ENCODE assay signal across 27 mouse cellular contexts in genomic region chr17:14239960-14240359, GRCm38 (mm10). TPM values are rescaled to one million over a fixed set of nuclear protein-coding genes. Genes with fewer than 3 reads are reported as not detected.
DNase-seq lines count a peak whose midpoint lies in the region; ATAC-seq and TF ChIP-seq lines count a peak whose summit lies in the region.
"Had no signal": no experiment of that assay in that cellular context is flagged by ENCODE, and none has a peak within 500 bp of the region (broad histone marks: within the 10 kb centered on the region; RNA-seq: fewer than 3 reads in every experiment).

No protein-coding gene starts in this region.

- 67% methylated on average over 10 of the region's 10 CpGs for WGBS in stomach, postnatal 0 days

- DNase-seq in layer of hippocampus, adult 9-11 months, result peak; percentile 14
- no peak for DNase-seq in layer of hippocampus, adult 2 months (ENCODE audit: low spot score in 2 of 2)
- no peak for DNase-seq in stomach, postnatal 0 days (ENCODE audit: low spot score)
- no peak for DNase-seq in right cerebral cortex, postnatal 10 days (ENCODE audit: low spot score in 2 of 2)
- DNase-seq in embryo, embryonic 9.5 days (ENCODE audit: extremely low spot score), result no peak
- DNase-seq: adrenal gland, postnatal 10 days; B cell, adult 2 months; cerebellum, adult 18-20 months; cerebellum, adult 9-10 months; cerebellum, postnatal 14 days; forebrain, postnatal 0 days; gastrocnemius, postnatal 25 days; heart, adult 18-20 months; heart, postnatal 10 days; heart, postnatal 36 days had no signal

- no peaks in the 10 kb centered on the region for H3K9me3 ChIP-seq in stomach, postnatal 0 days (ENCODE audit: control insufficient read depth, low read length)
- H3K9me3 ChIP-seq: embryonic facial prominence, embryonic 12.5 days; embryonic facial prominence, embryonic 15.5 days; heart, embryonic 12.5 days; heart, embryonic 15.5 days; hindbrain, embryonic 10.5 days; hindbrain, embryonic 13.5 days; intestine, embryonic 15.5 days had no signal

- no peak overlapping the region for H3K9ac ChIP-seq in stomach, postnatal 0 days (ENCODE audit: low read length)
- H3K9ac ChIP-seq: embryonic facial prominence, embryonic 12.5 days; embryonic facial prominence, embryonic 15.5 days; forebrain, postnatal 0 days; heart, embryonic 12.5 days; heart, embryonic 15.5 days; hindbrain, embryonic 13.5 days; intestine, embryonic 15.5 days had no signal

- TF ChIP-seq CTCF in layer of hippocampus, adult 2 months (conservative IDR thresholded peaks at IDR 0.05), result no peak
- TF ChIP-seq CTCF in C2C12 (IDR thresholded peaks at IDR 0.05; ENCODE audit: control insufficient read depth, insufficient read depth, insufficient read length), result no peak
- TF ChIP-seq CTCF in stomach, postnatal 0 days (IDR thresholded peaks at IDR 0.05; ENCODE audit: low read depth), result no peak

- H3ac ChIP-seq in C2C12 (ENCODE audit: control insufficient read depth, insufficient read length, low read depth), result no peak overlapping the region

- TF ChIP-seq EP300 in stomach, postnatal 0 days (optimal IDR thresholded peaks at IDR 0.05), result no peak

- H3K79me2 ChIP-seq in C2C12 (ENCODE audit: control insufficient read depth, insufficient read depth), result no peaks in the 10 kb centered on the region

- no peak overlapping the region for H3K27ac ChIP-seq in layer of hippocampus, adult 2 months
- H3K27ac ChIP-seq in stomach, postnatal 0 days (replicated peaks), result no peak overlapping the region
- H3K27ac ChIP-seq: embryonic facial prominence, embryonic 12.5 days; embryonic facial prominence, embryonic 15.5 days; heart, embryonic 15.5 days; hindbrain, embryonic 10.5 days; hindbrain, embryonic 13.5 days; intestine, embryonic 15.5 days had no signal

- H3K4me2 ChIP-seq in stomach, postnatal 0 days (replicated peaks; ENCODE audit: low read depth), result no peak overlapping the region
- H3K4me2 ChIP-seq: embryonic facial prominence, embryonic 12.5 days; embryonic facial prominence, embryonic 15.5 days; heart, embryonic 12.5 days; heart, embryonic 15.5 days; hindbrain, embryonic 13.5 days; intestine, embryonic 15.5 days had no signal

- H3K4me1 ChIP-seq in stomach, postnatal 0 days (replicated peaks; ENCODE audit: control insufficient read depth, insufficient read depth), result no peaks in the 10 kb centered on the region; the same call in 1 of the 2 replicates
- H3K4me1 ChIP-seq: heart, embryonic 12.5 days; heart, embryonic 15.5 days; hindbrain, embryonic 10.5 days; hindbrain, embryonic 13.5 days had no signal

- no peaks in the 10 kb centered on the region for H3K36me3 ChIP-seq in C2C12 (ENCODE audit: control insufficient read depth, insufficient read depth)
- no peaks in the 10 kb centered on the region for H3K36me3 ChIP-seq in stomach, postnatal 0 days (ENCODE audit: control insufficient read depth, insufficient read depth, low read length)
- H3K36me3 ChIP-seq: embryonic facial prominence, embryonic 12.5 days; embryonic facial prominence, embryonic 15.5 days; heart, embryonic 12.5 days; heart, embryonic 15.5 days; hindbrain, embryonic 10.5 days; hindbrain, embryonic 13.5 days; intestine, embryonic 15.5 days had no signal

- peak; percentile 35; the same call in 1 of the 2 replicates for ATAC-seq in stomach, postnatal 0 days (ENCODE audit: low FRiP score, low TSS enrichment)
- ATAC-seq: CD4-positive, CD25-positive, alpha-beta regulatory T cell, adult 4 months; forebrain, embryonic 14.5 days; forebrain, postnatal 0 days; hindbrain, embryonic 16.5 days; intestine, embryonic 15.5 days had no signal

- no peak overlapping the region for H3K4me3 ChIP-seq in layer of hippocampus, adult 2 months
- no peak overlapping the region for H3K4me3 ChIP-seq in C2C12 (ENCODE audit: insufficient read depth, poor library complexity, severe bottlenecking)
- no peak overlapping the region for H3K4me3 ChIP-seq in stomach, postnatal 0 days (ENCODE audit: low read depth, low read length)
- H3K4me3 ChIP-seq: embryonic facial prominence, embryonic 12.5 days; embryonic facial prominence, embryonic 15.5 days; heart, embryonic 12.5 days; heart, embryonic 15.5 days; hindbrain, embryonic 10.5 days; hindbrain, embryonic 13.5 days; intestine, embryonic 15.5 days had no signal

- H3K79me3 ChIP-seq in C2C12 (ENCODE audit: low read depth), result no peaks in the 10 kb centered on the region

- no peaks in the 10 kb centered on the region for H3K27me3 ChIP-seq in C2C12 (ENCODE audit: control insufficient read depth, insufficient read depth, insufficient read length)
- no peaks in the 10 kb centered on the region for H3K27me3 ChIP-seq in stomach, postnatal 0 days (ENCODE audit: control insufficient read depth, insufficient read depth, low read length)
- H3K27me3 ChIP-seq: embryonic facial prominence, embryonic 15.5 days; hindbrain, embryonic 13.5 days; intestine, embryonic 15.5 days had no signal

TF ChIP-seq in C2C12, 6 proteins besides CTCF, POLR2A, EP300 and RAD21:
- no peak for TF ChIP-seq CEBPB (IDR thresholded peaks at IDR 0.05; ENCODE audit: low read depth)
- peak; percentile 63 for TF ChIP-seq MAX (IDR thresholded peaks at IDR 0.05)
- peak; percentile 38 for TF ChIP-seq USF1 (IDR thresholded peaks at IDR 0.05; ENCODE audit: low read depth)
- peak; percentile 34 for TF ChIP-seq FOSL1 (IDR thresholded peaks at IDR 0.05; ENCODE audit: insufficient read depth, low read length, poor library complexity, severe bottlenecking)
- TF ChIP-seq MYOD1 (IDR thresholded peaks at IDR 0.05; ENCODE audit: control insufficient read depth, insufficient read length, low read depth), result peak; percentile 95

RNA-seq across cellular contexts. Expression of gene Dact2, which starts 35.9 kb away (rescaled TPM):
- 10 to 100 TPM; 21.8 to 24.7 TPM for total RNA-seq in layer of hippocampus, adult 2 months (2021)
- 1.6 TPM for polyA plus RNA-seq in C2C12 (2012; fragmentation: generic; extraction: Trizol)
- 1.6 and 1.8 TPM in 2 replicates for polyA plus RNA-seq in stomach, postnatal 0 days (2015; fragmentation: Nextera tagmentation; extraction: Ambion mirVana)
- total RNA-seq: MEL had no signal
- polyA plus RNA-seq: CD4-positive, CD25-positive, alpha-beta regulatory T cell, adult 4 months had no signal

RNA-seq across cellular contexts. Expression of gene Smoc2, which starts 39.3 kb away (rescaled TPM):
- 10 to 100 TPM; 36.2 to 36.8 TPM for total RNA-seq in layer of hippocampus, adult 2 months (2021)
- polyA plus RNA-seq in C2C12 (2012; fragmentation: generic; extraction: Trizol), result 69.7 TPM
- polyA plus RNA-seq in stomach, postnatal 0 days (2015; fragmentation: Nextera tagmentation; extraction: Ambion mirVana), result 58.6 and 59.2 TPM in 2 replicates
- total RNA-seq: MEL had no signal
- polyA plus RNA-seq: CD4-positive, CD25-positive, alpha-beta regulatory T cell, adult 4 months had no signal
